Mouse (Mus musculus): ENCODE results near the gene Tmub2. TPM values are rescaled to one million over a fixed set of nuclear protein-coding genes. Genes with fewer than 3 reads are reported as not detected.

Gene Tmub2
- total RNA-seq (2023), result 10 to 100 TPM; 38.6 TPM

DNA sequence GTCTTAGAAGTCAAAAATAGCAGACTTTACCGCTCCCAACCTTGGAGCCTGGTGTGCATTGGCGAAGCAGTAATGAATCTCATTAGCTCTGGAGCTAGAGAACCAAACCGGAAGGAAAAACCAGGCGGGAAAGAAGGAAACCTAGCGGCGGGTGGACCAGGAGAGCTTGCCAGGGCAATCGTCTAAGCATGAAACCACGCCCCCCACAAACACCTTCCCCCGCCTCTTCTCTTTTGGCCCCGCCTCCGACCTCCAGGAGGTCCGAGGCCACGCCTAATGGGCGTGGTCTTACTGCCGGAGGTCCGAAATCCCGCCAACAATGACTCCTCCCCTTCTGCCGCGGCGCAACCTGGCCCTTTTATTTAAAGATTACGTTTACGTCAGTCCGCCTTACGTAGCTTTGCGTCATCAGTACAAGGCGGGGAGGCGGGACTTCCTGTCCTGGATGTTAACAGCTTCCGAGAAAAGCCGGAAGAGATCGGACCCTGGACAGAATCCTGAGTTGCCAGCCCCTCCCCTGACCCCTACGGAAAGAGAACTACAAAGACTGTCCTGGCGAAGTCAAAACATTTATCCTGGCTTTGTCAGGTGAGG is at the start of gene Tmub2:
TSS of gene Tmub2 (plus strand) at position 431 of the 594 bp plus-strand sequence.

DNA sequence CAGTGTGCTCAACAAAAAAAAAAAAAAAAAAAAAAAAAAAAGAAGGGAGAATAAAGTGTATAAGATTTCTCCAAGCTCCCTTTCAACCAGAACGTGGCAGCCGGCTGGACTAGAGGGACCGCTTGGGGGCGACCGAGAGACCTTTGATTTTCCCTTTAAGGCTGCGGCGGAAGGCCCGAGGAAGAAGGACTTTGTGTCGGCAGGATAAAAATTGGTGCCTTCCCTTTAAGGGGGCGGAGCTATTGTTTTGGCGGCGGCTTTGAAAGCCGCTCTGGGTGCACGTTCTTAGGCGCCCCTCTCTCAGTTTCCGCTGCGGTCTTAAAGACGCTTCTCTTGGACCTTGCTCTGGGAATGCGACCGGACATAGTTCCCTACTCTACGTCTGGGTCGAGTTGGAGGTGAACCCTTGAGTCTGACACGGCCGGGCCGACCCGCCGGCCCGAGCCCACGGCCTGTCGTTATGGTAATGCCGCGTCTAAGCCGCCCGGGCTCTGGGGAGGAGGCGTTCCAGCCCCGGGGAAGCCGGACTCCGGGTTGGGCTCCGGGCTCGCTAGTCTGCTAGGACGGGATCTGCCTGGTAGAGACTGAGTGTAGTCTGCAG is 36.0 kb upstream of the Tmub2 start, which contains the start of gene BC030867:
TSS of gene BC030867 (plus strand) at position 253 of the 601 bp plus-strand sequence.

DNA sequence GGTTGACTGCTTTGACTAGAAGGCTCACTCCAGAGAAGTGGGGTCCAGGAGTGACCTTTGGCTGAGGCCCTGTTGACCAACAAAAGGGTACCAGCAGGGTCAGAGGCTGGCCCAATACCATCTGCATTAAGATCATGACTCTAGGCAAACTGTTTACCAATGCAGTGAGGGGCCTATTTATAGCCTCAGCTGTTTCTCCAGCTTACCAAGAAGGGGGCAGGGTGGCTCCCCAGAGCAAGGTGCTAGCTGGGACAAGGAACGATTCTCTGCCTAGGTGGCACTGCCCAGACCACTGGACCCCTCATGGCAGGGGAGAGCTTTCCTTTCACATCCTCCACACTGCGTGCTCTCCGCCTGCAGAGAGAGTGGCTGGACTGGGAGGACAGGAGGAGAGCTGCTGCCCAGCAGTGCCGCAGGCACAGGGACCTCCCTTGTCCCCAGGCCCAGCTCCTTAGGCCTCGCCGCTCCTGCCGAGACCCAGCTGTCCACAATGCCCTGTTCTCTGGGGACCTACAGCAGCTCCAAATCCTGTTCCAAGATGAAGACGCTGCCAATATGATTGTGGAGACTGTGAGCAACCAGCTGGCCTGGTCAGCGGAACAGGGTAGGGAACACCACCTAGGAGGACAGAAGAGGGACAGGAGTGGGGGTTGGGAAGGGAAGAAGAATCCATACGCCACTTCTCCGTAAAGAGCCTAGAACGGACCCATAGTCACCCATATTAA is 16.0 kb upstream of the Tmub2 start, which contains the start of gene Asb16:
TSS of gene Asb16 (plus strand) at position 224 of the 725 bp plus-strand sequence.

DNA sequence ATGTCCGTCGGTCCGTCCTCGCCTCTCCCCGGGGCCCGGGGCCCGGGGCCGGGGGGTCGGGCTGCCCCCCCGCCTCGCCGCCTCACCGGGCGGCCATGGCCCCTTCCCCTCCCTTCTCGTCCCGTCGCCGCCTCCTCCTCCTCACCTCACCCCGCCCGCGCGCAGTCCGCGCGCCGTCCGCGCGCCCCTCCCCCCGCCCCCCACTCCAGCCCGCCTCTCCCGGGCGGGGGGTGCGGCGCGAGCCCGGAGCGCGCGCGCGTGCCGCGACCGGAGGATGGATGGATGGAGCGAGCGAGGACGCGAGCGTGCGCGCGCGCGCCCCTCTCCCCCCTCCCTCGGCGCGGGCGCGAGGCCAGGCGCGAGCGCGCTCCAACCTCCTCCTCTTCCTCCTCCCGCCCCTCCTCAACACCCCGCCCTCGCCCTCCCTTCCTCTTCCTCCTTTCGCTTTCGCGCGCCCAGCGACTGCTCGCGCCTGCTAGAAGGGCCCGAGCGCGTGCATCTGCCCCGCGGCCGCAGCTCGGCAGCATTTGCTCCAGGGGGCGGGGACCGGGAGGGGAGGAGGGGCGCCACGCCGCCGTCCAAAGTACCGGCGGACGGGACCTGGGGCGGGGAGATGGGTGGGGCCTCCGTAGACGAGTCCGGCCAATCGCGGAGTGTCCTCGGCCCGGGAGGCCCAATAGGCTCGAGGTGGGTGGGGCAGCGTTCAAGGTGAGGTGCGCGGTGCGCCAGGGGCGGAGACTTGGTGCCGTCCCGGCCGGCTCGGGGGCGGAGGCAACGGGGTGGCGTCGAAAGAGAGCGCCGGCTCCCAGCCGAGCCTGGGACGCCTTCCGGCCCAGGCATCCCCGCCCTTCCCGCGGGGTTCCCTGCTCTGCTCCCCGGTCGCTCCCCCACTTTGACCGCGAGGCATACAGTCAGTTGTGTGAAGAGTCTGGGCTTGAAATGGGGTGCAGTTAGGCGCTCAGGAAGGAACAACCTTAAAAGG is 12.1 kb downstream of the Tmub2 start, which contains the start of gene Atxn7l3:
TSS of gene Atxn7l3 (minus strand) at position 141 of the 982 bp plus-strand sequence.

DNA sequence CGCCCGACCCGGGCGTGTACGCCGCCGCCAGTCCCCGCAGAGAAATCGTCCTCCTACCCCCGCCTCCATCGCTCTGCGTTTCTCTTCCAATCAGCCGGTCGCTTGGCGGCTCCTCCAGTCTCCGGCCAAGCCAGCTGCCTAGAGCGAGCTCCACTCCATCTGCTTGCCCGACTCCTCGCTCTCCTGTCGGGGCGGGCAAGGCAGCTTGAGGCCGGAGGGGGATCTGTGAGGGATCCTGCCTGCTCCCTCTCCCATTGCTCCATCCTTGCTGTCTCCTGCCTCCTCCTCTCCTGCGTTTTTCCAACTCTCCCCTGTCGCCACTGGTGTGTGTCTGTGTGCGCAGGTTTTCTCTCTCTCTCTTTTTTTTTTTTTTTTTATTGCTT is 34.7 kb downstream of the Tmub2 start, which contains the start of gene Ubtf:
TSS of gene Ubtf (minus strand) at position 333 of the 383 bp plus-strand sequence.

Other genes with a start within 250 kb of the Tmub2 start
- not detected for gene Cd300lg, start 243.4 kb upstream of the Tmub2 start, total RNA-seq (2023)
- gene Mpp2, start 196.4 kb upstream of the Tmub2 start, total RNA-seq (2023), result 1 to 10 TPM; 1.9 to 4.8 TPM
- not detected for gene Ppy, start 183.6 kb upstream of the Tmub2 start, total RNA-seq (2023)
- not detected for gene Pyy, start 177.1 kb upstream of the Tmub2 start, total RNA-seq (2023)
- not detected for gene Nags, start 139.4 kb upstream of the Tmub2 start, total RNA-seq (2023)
- gene Tmem101, start 128.5 kb upstream of the Tmub2 start, total RNA-seq (2023), result 1 to 10 TPM; 5.9 to 7.2 TPM
- 10 to 100 TPM; 48.9 to 53.5 TPM for gene Lsm12, start 99.6 kb upstream of the Tmub2 start, total RNA-seq (2023)
- 10 to 100 TPM; 28.1 to 34.6 TPM for gene G6pc3, start 95.3 kb upstream of the Tmub2 start, total RNA-seq (2023)
- gene Hdac5, start 54.8 kb upstream of the Tmub2 start, total RNA-seq (2023), result 10 to 100 TPM; 79.2 to 91.2 TPM
- 1 to 10 TPM in 1 of 2 experiments, under 1 TPM in 1; 0.83 to 1.7 TPM for gene BC030867, start 36.0 kb upstream of the Tmub2 start, total RNA-seq (2023)
- not detected for gene Asb16, start 16.2 kb upstream of the Tmub2 start, total RNA-seq (2023)
- 10 to 100 TPM; 85.1 to 88.2 TPM for gene Atxn7l3, start 11.7 kb downstream of the Tmub2 start, total RNA-seq (2023)
- 100 to 1,000 TPM; 142 to 153 TPM for gene Ubtf, start 34.8 kb downstream of the Tmub2 start, total RNA-seq (2023)
- gene Slc4a1, start 81.3 kb downstream of the Tmub2 start, total RNA-seq (2023), result not detected
- 1 to 10 TPM; 5.2 to 6.9 TPM for gene Rundc3a, start 108.5 kb downstream of the Tmub2 start, total RNA-seq (2023)
- 10 to 100 TPM; 29.1 to 29.5 TPM for gene Slc25a39, start 123.0 kb downstream of the Tmub2 start, total RNA-seq (2023)
- gene Grn, start 145.4 kb downstream of the Tmub2 start, total RNA-seq (2023), result 10 to 100 TPM; 14.8 to 23.8 TPM
- 1 to 10 TPM in 1 of 2 experiments, not detected in 1; 1.5 TPM for gene Fam171a2, start 162.8 kb downstream of the Tmub2 start, total RNA-seq (2023)
- gene Itga2b, start 185.2 kb downstream of the Tmub2 start, total RNA-seq (2023), result 10 to 100 TPM; 15.2 to 24.0 TPM